Mouse (Mus musculus) retina, adult 2 months (tissue): Measurements from ENCODE around the gene Rapgef4.
"Not testable (repeated sequence)": the region's sequence is repeated elsewhere in the genome, so short reads cannot be mapped to it uniquely, and the experiment has no call there.

Source experiments
- DNase-seq: peaks from one replicate; pipeline ENCODE4 v3.0.0-alpha.2; 2012; ENCODE audit warnings: low read depth, low spot score

The Rapgef4 gene

DNA sequence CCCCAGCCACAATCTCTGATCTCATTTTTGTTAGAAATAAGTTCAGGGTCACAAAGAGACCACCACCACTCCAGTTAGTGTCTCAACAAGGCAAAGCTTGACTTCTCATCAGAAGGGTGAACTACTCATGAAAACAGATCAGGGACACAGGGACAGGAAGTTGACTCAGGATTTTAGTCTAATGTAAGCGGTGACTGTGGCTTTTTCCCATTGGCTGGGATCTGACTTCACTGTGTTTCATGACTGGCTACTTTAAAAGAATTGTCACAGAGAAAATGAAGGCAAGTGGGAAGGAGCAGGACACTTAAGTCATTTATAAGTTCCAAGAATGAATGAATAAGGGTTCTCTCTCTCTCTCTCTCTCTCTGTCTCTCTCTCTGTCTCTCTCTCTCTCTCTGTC, 45.5 kb downstream of the Rapgef4 start:
- DNase-seq = no peak

DNA sequence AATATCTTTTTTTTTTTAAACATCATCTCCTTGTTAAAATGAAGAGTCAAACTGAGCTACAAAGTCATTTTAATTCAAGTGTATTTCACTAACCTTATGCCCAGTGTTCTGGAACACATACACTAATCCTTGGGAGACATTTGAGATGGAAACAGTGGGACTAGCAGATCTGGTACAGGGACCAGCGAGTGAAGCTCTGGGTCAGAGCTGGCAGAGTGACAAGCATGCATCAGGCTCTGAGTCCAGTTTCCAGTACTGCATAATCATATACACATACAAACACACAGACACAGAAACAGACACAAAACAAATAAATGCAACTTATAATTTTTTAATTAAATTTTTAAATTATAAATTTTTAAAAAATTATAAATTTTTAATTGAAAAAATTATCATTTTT, 48.0 kb downstream of the Rapgef4 start:
- no peak for DNase-seq

DNA sequence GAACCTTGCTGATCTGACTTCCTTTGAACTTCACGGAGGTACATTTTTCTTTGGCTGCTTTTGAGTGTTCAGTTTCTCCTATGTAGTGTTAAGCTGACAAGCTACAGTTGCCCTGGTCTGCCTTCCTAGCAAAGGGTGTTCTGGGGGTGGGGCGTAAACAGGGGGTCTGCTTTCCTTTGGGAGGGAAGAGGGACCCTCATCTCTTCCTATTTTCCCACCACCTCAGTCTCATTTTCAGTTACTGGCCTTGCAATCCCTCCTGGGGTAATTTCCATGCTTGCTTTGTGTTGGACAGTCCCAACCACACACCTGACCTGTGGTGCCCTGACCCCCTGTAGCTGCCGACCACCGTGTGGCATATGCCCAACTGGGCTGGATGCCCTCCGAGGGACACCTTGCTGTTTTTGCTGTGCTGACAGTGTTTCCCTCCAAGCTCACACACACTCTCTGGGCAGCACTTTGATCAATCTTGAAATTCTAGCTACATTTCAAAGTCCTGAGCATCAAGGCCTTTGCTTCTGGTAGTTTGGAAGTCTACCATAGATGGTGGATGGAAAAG, 48.6 kb downstream of the Rapgef4 start:
- no peak for DNase-seq

DNA sequence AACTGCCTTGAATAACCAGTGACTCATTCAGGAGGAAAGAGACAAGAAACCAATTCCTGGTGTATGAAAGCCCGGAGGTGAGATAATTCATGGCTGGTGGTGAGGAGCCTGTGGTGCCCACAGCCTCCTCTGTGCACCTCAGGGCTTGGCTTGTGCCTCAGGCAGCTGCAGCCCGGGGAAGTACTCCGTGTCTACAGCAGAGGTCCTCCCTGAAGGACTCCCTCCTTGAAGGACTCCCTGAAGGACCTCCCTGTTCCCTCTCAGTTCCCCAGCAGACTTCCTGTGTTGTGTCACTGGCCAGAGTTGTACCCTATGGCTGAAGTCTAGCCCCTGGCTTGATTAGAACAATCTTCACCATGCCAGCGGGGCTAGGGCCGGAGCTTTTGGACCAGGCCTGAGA, 50.7 kb downstream of the Rapgef4 start:
- no peak for DNase-seq

DNA sequence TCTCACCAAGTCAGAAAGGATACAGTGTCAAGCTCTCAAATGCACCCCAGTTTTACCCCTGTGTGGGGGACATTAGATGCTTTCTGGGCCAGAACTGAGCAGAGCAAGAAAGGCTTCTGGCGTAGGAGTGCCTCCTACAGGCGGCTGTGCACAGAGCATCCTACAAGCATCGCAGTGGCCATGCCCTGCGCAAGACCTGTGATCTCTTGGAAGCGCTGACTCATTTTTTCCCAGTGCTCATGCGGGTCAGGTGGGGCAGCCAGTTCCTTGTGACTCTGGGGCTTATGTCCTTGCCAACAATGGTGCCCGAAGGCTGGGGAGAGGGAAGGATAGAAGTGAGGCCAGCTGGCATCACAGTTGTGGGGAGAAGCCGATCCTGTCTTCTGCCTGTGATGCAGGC, 54.6 kb downstream of the Rapgef4 start:
- no peak for DNase-seq

DNA sequence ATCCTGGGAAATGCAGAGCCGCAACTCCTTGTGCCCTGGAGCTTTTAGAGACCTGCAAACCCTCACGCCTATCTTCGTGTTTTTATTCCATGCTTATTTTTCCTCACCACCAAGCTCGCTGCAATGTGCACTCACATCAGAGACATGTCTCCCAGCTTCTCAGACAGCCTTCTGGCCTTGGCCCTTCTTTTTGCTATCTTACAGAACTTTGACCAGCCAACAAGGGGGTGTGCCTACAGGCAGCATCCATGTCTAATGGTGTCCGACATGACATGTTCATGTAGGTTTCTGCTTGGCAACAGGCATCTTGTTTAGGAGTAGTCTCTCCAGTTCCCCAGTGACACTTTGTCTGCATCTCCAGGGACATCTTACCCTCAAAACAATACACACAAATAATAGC, 56.3 kb downstream of the Rapgef4 start:
- no peak for DNase-seq

DNA sequence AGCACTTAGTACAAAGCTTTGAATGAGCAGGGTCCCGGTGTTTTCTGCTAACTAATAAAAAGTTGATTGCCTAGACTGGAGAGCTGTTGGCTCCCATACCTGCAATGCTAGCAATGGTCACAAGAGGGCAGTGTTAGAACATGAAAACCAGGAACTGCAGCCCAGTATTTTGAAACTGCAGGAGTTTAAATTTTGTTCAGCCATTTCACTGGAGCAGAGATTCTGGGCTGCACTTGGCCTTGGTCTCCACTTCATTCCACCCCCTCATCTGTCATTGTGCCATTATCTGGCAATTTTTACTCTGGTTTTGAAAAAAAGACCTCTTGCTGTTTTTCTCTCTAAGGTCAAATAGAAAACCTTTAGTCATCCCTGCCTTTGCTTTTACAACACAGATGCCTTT, 57.2 kb downstream of the Rapgef4 start:
- DNase-seq = peak; percentile 51

DNA sequence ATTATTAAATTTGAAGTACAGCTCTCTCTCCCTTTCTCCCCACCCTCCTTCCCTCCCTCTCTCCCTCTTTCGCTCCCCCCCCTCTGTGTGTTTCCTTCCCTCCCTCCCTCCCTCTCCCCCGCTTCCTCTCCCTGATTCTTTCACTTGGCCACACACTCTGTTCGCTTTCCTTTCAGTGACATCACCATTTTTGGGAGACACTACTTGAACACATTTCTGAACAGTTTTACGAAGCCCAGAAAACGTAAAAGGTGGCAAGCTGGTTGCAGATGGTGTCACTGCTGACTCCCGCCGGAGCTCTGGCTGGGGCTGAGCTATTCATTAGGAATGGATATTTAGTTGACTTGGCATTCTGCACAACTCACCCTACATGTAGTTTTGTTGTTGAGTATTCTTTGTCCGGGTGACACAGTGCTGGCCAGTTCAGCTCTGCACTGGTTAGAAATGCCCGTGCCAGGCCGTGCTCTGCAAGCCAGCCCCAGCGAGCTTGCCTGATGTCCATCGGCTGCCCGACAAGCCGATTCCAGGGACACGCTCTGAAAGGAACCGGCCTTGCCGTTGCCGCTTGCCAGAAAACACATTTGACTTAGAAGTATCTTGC, 57.7 kb downstream of the Rapgef4 start:
- no peak for DNase-seq

DNA sequence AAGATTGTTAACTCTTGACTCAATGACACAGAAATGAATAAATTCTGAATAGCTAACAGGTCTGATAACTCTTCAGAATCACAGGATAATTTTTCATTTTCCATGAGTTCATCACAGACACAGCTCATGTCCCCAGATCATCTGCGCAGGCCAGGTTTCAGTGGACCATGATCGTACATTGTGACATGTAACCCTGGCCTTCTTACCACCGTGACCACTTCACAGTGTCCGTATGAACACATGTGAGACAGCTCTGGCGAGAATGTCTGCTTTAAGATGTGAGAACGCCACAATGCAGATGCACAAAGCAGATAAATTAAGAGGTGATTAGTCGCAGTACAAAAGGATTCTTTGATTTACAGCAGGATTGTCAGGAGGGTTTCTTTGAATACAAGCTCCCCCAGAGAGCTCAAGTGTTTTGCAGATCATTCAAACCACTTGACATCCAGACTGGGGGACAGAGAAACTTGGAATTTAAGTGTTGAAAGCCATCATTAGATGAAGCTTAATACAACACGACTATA, 58.5 kb downstream of the Rapgef4 start:
- no peak for DNase-seq

DNA sequence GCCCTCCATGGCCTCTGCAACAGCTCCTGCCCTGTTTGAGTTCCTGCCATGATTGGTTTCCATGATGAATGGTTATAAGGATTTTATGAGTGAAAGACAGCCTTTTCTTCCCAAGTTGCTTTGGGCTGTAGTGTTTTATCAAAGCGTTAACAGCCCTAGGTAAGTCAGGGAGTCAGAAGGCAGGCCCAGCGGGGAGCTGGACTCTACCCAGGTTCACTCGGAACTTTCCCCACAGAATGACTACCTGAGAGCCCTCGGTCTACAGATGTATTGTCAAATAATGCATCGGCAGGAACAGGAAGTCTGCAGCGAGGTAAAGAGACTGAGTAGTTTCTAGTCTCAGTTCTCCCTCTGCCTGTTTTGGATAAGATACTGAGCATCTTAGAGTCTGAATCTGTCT, 60.0 kb downstream of the Rapgef4 start:
- no peak for DNase-seq

DNA sequence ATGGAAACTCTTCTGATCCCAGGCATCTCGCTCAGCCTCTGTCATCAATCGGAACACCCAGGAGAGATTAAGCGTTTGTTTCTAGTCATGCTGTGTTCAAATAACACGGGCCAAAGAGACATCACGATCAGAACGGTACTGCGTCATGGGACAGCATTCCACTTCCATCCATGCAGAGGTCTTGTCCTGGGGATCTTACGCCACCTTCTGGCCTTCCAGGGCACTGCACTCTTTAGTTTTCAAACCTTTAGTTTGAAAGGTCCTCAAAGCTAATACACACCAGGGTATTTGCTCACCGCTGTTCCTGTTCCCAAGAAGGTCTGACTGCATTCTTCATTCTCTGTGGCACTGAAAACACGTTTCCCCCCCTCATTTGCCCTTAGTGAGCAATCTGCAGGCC, 61.1 kb downstream of the Rapgef4 start:
- no peak for DNase-seq

DNA sequence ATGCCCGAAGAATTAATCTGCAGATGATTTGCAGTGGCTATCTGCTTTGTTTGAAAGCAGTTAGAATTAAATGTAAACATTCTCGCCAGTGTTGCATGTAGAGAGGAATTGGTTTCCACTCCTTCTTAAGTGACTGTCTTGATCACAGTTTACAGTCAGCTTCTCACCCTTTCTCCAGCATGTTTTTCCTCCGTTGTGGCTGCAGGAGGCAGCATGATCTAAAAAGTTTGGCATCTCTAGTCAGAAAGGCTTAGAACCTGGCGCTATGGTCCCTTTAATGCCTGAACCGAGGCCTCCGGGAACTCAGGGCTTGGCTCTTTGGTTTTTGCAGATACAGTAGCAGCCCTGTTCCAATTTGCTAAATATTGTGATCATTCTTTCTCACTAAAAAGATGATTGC, 63.2 kb downstream of the Rapgef4 start:
- DNase-seq = no peak

DNA sequence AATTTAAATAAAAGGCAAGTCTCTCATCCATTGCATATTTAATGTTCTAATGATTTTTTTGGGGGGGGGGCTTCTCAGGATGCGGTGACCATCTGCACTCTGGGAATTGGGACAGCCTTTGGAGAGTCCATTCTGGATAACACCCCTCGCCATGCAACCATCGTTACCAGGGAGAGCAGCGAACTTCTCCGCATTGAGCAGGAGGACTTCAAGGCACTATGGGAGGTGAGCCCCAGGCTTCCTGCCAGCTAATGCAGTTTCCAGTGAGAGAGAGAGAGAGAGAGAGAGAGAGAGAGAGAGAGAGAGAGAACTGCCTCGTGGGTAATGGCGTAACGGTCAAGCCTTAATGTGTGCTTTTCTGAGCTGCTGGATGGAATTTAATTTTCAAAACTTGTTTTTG, 64.0 kb downstream of the Rapgef4 start:
- DNase-seq = no peak

DNA sequence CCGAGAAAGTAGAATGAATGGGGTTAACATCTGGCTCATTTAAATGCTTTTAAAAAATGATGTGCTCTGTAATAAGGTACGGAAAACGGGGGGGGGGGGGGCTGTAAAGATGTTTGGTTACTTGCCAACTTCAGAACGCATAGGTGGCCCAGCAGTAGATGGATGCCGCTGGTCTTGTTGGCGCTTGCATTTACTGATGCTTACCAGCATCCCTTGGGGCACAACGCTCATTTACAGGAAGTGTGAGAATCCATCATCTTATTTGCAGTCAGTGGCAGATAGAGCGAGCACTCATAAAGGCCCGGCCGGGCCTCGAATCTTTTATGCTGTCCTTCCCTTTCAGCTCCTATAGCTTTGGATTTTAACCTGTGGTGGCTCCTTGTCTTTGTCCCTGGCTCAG, 64.6 kb downstream of the Rapgef4 start:
- DNase-seq = no peak

DNA sequence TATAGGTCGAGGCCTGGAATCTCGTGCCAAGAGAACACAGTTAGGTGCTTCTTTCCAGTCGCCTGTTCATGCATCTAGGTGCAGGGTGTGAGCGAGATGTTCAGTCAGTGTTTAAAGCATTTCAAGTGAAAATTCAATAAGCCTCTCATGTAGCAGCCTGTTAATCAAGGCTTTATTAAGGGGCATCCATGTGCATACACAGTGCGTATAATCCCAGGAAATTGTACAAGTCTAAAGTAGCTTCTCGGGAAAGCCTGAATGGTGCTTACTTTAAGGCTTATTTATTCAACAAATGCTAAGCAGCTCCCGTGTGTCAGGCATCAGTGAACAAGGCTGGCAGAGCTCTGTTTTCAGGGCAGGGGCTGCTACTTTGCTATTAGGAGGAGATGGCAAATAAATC, 69.4 kb downstream of the Rapgef4 start:
- no peak for DNase-seq

DNA sequence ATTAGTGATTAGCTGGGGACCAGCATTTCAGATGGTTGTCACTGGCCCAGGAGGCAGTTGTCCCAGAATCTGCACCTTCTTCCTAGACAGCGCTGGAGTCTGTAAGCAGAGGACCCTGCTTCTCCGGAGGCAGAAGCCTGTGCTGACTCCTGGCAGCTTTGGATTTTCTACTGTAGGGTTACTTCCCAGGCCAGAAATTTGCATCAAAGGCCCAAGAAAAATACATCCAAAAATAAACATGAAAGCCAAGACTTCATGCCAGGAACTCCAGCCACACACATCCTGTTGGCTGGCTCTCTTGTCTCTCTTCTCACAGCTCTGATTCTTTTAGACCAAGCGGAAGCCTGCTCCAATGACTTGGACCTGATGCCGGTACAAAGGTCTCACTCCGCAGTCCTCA, 73.2 kb downstream of the Rapgef4 start:
- DNase-seq = no peak

DNA sequence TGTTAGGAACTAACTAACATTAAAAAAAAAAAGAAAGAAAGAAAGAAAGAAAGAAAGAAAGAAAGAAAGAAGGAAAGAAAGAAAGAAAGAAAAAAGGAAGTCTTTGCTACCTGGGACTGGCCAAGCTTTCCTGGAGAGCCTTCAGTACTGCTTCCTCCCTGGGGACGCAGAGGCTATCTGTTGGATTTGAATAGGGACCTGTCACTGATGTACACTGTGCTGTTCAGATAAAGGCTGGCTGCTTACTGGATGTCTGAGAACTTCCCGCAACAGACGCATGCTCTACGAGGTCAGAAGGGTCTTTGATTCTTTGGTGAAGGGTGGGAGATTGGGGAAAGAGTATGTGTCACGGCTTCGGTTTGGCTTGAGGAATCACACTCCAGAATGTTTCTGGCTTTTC, 73.7 kb downstream of the Rapgef4 start:
- no peak for DNase-seq

DNA sequence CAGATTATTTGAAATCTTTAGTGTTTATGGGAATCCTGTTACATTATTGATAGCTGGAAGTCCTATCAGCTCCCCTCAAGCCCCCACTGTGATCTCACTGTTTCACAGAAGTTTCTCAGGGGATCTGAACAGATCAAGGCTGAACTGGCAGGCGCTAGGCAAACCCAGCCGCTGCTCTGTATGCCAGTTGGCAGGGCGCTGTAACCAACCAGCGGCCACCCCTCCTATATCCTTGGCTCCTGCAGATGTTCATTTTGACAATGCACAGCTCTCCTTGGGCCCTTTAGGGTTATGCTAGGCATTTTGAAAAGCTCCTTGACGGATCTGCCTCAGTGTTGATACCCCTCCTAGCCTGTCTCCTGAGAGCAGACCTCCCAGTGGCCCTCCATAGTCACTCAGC, 74.4 kb downstream of the Rapgef4 start:
- DNase-seq = no peak

DNA sequence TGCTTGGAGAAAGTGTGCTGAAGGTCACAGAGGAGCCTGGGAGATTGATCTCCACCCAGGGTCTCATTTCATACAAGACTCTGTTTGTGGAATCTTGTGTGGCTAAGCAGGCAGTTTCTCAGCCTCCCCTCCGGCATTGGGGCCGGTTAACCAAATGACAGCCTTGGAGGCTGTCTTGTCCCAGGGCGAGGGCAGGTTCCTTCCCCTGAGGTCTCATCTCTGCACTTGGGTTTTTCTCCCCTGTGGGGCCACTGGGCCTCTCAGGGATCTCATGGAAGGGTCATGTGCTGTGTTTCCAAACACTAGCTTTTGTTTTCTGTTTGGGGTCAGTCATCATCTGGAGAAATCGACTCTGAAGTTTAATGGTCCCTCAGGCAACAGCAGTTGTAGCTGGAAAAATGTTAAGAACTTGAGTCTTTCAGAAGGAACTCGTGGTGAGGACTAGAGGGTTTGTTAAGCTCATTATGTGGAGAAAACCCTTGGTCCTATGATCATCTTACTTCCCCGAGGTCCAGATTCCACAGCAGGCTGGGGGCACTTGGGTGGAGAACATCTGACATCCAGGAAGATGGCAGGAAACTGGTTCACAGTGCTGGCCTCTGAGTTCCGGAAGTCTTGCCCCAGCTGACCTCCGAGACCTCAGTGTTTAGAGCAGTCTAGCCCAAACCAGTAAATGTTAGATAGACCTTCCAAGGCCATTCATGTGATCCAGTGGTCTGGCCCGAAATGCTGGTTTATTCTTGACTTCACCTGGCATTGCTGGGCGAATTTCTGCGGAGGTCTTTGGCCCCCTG, 75.2 kb downstream of the Rapgef4 start:
- DNase-seq = no peak

DNA sequence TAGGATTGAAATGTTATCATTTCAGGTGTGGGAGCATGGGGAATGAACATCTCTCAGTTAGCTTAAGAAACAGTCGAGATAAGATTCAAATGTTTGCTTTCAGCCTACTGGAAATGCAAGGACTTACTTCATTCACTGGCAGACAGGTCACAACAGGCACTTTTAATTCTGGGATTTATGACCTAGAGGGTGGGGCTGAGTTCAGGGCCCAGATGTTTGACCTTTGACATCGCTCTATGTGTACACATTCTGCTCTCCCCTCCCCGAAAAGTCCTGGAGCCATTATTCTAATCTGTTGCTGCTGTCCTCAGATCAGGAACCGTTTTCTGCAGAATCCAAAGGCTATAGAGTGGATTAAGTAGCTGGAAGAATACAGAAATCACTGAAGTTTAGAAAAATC, 81.9 kb downstream of the Rapgef4 start:
- DNase-seq = no peak

DNA sequence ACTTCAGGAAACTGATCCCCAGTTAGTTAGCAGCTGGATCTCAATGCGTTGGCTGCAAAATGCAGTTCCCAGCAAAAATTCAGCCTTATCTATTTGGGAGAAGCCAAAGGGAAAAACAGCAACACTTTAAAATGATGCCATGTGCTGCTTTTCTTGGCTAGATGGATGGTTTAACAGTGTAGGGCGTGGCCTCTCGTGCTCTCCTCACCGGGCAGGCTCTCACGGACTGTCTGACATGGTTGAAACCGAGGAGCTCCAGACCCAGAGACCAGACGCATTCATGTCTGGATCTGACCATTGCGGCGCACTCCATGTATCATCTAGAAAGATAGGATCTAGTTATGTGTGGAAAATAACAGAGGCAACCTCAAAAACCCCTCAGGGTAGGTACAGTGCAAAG, 87.5 kb downstream of the Rapgef4 start:
- no peak for DNase-seq

DNA sequence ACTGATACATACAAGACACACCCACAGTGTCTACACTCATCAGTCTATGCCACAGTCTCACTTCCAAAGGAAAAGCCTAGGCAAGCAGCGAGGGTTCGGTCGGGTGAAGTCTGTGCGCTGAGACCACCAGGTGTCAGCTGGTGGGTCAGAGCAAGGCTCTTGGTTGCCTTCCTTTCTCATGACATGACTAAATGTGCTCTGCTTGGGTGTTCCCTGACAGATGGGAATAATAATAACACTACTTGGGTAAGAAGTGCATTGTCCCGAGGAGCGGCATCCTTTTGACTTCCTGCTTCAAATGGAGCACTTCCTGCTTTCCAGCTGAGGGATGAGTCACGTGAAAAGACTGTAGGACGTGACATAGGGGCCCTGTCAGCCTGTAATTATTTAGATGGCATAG, 89.0 kb downstream of the Rapgef4 start:
- DNase-seq = no peak

DNA sequence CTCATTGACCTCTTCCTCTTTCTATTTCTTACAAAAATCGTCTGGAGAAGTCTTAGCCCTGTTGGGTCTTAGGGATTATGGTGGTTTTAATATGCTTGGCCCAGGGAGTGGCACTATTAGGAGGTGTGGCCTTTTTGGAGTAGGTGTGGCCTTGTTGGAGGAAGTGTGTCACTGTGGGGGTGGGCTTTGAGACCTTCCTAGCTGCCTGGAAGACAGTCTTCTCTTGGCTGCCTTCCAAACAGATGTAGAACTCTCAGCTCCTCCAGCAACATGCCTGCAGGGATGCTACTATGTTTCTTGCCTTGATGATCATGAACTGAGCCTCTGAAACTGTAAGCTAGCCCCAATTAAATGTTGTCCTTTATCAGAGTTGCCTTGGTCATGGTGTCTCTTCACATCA, 92.1 kb downstream of the Rapgef4 start:
- DNase-seq = not testable (repeated sequence)
